Mouse (Mus musculus) neural tube, embryonic 12.5 days (tissue): Measurements from ENCODE around the gene Samhd1. TPM values are rescaled to one million over a fixed set of nuclear protein-coding genes. Genes with fewer than 3 reads are reported as not detected.

Source experiments
- ATAC-seq: fragments of 200-750 bp; cut with Nextera tagmentation; 2 replicates; pipeline ENCODE4 v1.8.0; 2017; ENCODE audit warnings: low read depth, mild to moderate bottlenecking, moderate TSS enrichment, moderate library complexity; ENCODE audit not compliant: low FRiP score
- H3K27ac ChIP-seq: fragments of 300-500 bp; sonication (generic); 2 replicates; pipeline ENCODE4 v1.5.1; 2016
- H3K27me3 ChIP-seq: fragments of 300-500 bp; sonication (generic); replicated peaks from 2 replicates; pipeline ENCODE4 v1.6.1; 2016; ENCODE audit warnings: mild to moderate bottlenecking
- H3K36me3 ChIP-seq: fragments of 300-500 bp; sonication (generic); 2 replicates; pipeline ENCODE4 v1.6.1; 2016; ENCODE audit warnings: mild to moderate bottlenecking
- H3K4me1 ChIP-seq: fragments of 300-500 bp; sonication (generic); 2 replicates; pipeline ENCODE4 v1.6.1; 2016
- H3K4me2 ChIP-seq: fragments of 300-500 bp; sonication (generic); replicated peaks from 2 replicates; pipeline ENCODE4 v1.6.1; 2016; ENCODE audit warnings: mild to moderate bottlenecking
- H3K4me3 ChIP-seq: fragments of 300-500 bp; sonication (generic); 2 replicates; pipeline ENCODE4 v1.5.1; 2016
- H3K9ac ChIP-seq: fragments of 300-500 bp; sonication (generic); 2 replicates; pipeline ENCODE4 v1.6.1; 2016; ENCODE audit warnings: mild to moderate bottlenecking
- H3K9me3 ChIP-seq: fragments of 300-500 bp; sonication (generic); 2 replicates; pipeline ENCODE4 v1.6.1; 2016; ENCODE audit warnings: mild to moderate bottlenecking
- WGBS: fragments of 180-500 bp; shearing (Covaris S2); methylation state at CpG from one replicate; pipeline ENCODE4 v1.1.7; 2016; 5-methylcytosine and 5-hydroxymethylcytosine counted together
- polyA plus RNA-seq: library from polyadenylated mRNA; unstranded; fragments of >200 nt; fragmentation: Nextera tagmentation; extraction: Ambion mirVana; gene quantifications from 2 replicates; pipeline ENCODE4 v1.2.1, GENCODE M21; 2016

Gene Samhd1
- polyA plus RNA-seq, 1 experiment from 2014 or later = 15.9 TPM

DNA sequence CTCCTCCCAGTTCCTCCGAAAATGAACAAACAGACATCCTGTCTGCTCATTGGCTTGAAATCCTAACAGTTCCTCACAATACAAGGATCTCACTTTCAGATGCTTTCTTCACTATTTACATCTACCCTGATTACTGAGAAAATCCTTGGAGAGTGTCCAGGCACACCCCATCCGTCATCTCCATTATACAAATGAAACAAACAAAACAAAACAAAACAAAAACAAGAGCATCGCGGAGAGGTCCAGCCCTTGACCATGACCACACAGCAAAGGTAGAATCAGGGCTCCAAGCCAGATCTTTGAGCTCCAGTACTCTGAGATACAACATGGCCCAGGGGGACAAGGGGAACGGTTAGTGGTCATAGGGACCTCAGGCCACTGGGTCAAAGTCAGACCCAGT lies 60.3 kb downstream of the Samhd1 start:
- Histone ChIP-seq H3K27ac (no peak overlapping the region), H3K4me3 (no peak overlapping the region), H3K4me2 (peak overlapping the region; percentile 98), H3K9me3 (no peaks in the 10 kb centered on the region), H3K9ac (peak overlapping the region; percentile 26; the same call in 1 of the 2 replicates), H3K36me3 (peaks cover 24% of the 10 kb centered on the region), H3K27me3 (no peaks in the 10 kb centered on the region), H3K4me1 (peaks cover 83% of the 10 kb centered on the region)
- WGBS = 79% methylated on average over 5 of the region's 5 CpGs
- ATAC-seq = no peak

DNA sequence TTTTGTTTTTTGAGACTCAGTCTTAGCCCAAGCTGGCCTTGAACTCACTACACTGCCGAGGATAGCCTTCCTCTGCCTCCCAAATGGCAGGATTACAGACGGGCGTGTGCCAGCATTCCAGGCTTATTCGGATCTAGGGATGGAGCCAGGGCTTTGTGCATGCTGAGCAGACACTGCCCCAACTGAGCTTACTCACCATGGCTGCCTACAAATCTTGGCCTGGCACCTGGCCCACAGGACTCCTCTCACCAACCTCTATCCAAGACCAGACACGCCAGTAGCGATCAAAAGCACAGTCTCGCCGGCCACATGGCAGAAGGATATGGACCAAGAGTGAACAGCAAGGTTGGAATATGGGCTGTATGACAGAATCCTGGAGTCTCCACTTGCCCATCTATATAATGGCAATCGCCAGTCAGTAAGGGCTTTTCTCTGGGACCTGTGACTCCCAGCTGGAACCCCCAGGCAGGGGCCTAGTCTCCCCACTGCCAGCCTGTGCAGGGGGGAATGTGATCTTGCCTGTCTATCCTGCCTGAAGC lies 60.8 kb downstream of the Samhd1 start:
- Histone ChIP-seq H3K4me1 (peaks cover 84% of the 10 kb centered on the region), H3K36me3 (peaks cover 24% of the 10 kb centered on the region), H3K4me2 (peak overlapping the region; percentile 98), H3K9ac (peak overlapping the region; percentile 26; the same call in 1 of the 2 replicates), H3K4me3 (no peak overlapping the region), H3K27me3 (no peaks in the 10 kb centered on the region), H3K9me3 (no peaks in the 10 kb centered on the region), H3K27ac (no peak overlapping the region; the same call in 1 of the 2 replicates)
- no peak for ATAC-seq
- WGBS = 84% methylated on average over 9 of the region's 9 CpGs

DNA sequence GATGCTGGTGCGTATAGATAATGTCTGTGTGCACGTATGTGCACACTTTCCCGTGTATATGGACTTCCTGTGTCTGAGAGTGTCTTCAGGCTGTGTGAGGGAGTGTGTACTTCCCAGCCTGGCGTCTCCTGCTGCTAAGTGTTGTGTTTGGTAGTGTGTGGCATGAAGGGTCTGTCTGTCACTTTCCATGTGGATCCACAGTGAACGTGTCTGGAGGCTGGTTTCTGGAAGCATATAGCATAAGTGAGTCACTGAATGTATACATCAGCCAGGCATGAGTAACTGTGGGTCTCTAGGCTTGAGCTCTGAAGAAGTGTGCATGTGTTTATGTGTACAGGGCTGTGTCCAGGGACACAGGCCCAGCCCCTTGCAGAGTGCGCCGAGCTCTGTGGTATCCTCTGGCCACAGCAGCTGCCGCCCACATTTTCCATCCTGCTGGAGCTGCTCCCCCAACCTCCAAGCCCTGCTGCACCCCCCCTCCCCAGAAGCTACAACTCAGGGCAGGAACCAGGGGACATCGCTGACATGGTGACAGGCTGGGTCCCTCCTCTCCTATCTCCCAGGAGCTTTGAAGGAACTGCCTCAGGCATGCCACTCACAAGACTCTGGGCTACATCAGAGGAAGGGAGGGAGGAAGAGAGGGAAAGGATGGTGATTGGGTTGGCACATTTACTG lies 61.5 kb downstream of the Samhd1 start:
- 86% methylated on average over 9 of the region's 9 CpGs for WGBS
- Histone ChIP-seq H3K4me1 (peaks cover 92% of the 10 kb centered on the region), H3K36me3 (peaks cover 24% of the 10 kb centered on the region), H3K9ac (no peak overlapping the region), H3K4me3 (no peak overlapping the region), H3K27me3 (no peaks in the 10 kb centered on the region), H3K9me3 (no peaks in the 10 kb centered on the region), H3K27ac (no peak overlapping the region), H3K4me2 (no peak overlapping the region)
- no peak for ATAC-seq

DNA sequence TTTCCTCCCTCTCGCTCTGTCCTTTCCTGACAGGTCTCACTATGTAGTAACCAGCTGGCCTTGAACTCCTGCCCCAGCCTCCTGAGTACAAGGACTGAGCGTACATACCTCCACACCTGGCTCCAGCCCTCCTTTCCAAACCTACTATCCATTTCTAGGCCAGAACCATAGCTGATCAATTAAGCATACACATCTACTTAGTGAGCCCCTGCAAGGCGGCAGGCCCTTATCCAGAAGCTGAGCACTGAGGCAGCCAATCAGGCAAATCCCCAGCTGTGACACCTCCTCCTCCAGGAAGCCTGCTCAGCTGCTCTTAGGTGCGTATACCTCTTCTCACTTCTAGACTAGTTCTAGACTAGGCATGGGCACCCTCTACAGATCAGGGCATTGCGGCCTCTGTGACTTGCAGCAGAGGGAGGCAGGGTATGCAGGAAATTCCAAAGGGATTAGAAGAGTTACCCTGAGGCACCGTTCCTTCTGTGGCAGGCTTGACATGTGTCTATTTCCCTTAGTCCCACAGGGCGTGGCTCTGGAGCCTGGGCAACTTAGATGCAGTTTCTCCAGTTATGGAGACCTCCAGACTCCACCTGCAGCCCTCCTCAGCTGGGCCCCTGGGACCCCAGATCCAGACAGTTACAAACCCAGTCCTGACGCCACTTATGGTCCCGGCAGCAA lies 62.6 kb downstream of the Samhd1 start:
- H3K27me3 ChIP-seq = no peaks in the 10 kb centered on the region
- no peak overlapping the region for H3K4me2 ChIP-seq
- no peaks in the 10 kb centered on the region for H3K9me3 ChIP-seq
- H3K9ac ChIP-seq = no peak overlapping the region
- WGBS = 85% methylated on average over 9 of the region's 9 CpGs
- no peak overlapping the region for H3K4me3 ChIP-seq
- peaks cover 89% of the 10 kb centered on the region for H3K4me1 ChIP-seq
- peaks cover 24% of the 10 kb centered on the region for H3K36me3 ChIP-seq
- no peak overlapping the region for H3K27ac ChIP-seq
- ATAC-seq = no peak

DNA sequence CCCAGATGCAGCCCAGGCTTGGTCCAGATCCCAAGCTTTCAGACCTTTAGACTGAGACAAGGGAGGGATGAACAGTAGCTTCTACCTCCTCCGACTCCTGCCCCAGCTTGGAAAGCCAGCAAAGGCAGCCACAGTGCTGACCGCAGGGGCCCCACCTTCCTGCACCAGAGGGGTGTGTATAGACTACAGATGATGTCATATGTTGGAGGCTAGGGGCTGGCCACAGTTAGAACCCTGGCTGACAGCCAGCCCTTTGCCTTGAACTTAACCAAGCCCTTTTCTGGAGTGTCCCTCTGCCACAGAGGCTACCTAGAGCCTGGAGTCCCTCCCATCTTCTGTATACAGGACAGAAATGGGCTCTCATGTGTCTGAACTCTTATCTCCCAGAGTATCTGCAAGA lies 63.5 kb downstream of the Samhd1 start:
- WGBS = 74% methylated on average over 2 of the region's 2 CpGs
- Histone ChIP-seq H3K4me3 (no peak overlapping the region), H3K9me3 (no peaks in the 10 kb centered on the region), H3K4me1 (peaks cover 86% of the 10 kb centered on the region), H3K27ac (no peak overlapping the region), H3K27me3 (no peaks in the 10 kb centered on the region), H3K9ac (no peak overlapping the region), H3K4me2 (peak overlapping the region; percentile 18; the same call in 1 of the 2 replicates), H3K36me3 (peaks cover 23% of the 10 kb centered on the region)
- ATAC-seq = no peak

DNA sequence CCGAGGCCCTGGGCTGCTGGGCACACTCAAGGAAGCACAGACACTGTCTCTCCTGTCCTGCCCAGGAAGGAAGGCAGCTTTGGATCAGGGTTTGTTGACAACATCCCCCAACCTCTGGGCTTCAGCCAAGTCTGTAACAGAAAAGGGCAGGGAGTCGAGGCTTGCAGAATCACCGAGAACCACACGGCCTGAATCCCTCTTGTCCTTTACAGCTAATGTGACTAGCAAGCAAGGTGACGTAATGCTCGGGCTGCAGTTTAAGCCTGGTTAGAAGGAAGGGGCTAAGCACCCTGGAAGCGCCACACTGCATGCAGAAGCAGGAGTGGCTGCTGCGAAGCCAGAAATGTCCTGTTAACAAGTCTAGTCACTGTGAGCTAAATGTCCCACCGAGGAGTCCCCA lies 64.7 kb downstream of the Samhd1 start:
- no peak overlapping the region for H3K4me3 ChIP-seq
- H3K9me3 ChIP-seq = no peaks in the 10 kb centered on the region
- no peak for ATAC-seq
- H3K9ac ChIP-seq = 0 out of 2 replicates have a peak overlapping the region, but pooled peaks have one; percentile 21
- H3K27me3 ChIP-seq = no peaks in the 10 kb centered on the region
- peak overlapping the region; percentile 2; the same call in 1 of the 2 replicates for H3K4me2 ChIP-seq
- peaks cover 82% of the 10 kb centered on the region for H3K4me1 ChIP-seq
- peaks cover 22% of the 10 kb centered on the region for H3K36me3 ChIP-seq
- WGBS = 64% methylated on average over 9 of the region's 9 CpGs
- 0 out of 2 replicates have a peak overlapping the region, but pooled peaks have one; percentile 5 for H3K27ac ChIP-seq

DNA sequence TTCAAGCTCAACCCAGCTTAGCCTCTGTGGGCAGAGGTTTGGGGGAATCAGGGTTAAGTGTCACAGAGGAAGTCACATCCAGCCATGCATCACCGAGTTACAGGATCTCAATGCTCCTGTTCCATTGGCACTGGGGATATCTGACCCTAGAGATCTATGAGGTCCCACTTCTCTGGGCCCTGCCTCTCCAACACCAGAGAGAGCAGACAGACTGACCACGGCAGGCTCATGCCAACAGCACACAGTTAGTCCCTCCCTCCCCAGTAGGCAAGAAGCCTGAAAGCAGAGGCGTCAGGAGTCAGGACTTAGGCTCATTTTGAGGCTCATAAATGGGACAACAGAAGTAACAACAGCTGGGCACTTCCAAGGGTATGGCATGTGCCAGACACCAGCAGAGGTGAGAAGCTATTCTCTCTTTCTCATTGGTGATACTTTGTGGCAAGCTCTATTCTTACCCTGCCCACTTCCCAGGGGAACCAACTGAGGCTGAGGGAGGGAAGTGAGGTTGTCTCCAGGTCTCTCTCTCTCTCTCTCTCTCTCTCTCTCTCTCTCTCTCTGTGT lies 65.2 kb downstream of the Samhd1 start:
- Histone ChIP-seq H3K27ac (no peak overlapping the region), H3K9ac (0 out of 2 replicates have a peak overlapping the region, but pooled peaks have one; percentile 38), H3K4me3 (no peak overlapping the region), H3K36me3 (peaks cover 22% of the 10 kb centered on the region), H3K9me3 (no peaks in the 10 kb centered on the region), H3K4me2 (peak overlapping the region; percentile 2; the same call in 1 of the 2 replicates), H3K4me1 (peaks cover 82% of the 10 kb centered on the region), H3K27me3 (no peaks in the 10 kb centered on the region)
- ATAC-seq = no peak
- WGBS = 57% methylated on average over 3 of the region's 3 CpGs

DNA sequence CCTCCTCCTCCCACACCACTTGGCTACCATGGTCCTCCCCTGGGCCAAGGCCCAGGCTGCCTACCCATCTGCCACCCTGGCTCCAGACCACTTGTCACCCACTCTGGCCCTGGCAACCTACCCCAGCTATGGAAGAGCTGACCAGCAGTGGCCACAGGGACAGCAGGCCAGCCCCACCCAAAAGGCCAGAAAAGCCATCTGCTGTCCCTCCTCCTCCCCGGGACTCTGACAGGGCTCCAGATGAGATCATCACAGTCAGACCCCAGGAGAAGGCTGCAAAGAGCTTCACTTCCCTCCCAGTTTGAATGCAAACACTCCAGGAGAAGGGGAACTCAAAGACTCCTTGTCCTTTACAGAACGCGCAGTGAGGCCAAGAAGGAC lies 65.7 kb downstream of the Samhd1 start:
- 67% methylated on average over 3 of the region's 3 CpGs for WGBS
- Histone ChIP-seq H3K9ac (0 out of 2 replicates have a peak overlapping the region, but pooled peaks have one; percentile 38), H3K4me3 (no peak overlapping the region), H3K4me2 (no peak overlapping the region; the same call in 1 of the 2 replicates), H3K27ac (no peak overlapping the region), H3K36me3 (peaks cover 23% of the 10 kb centered on the region), H3K27me3 (no peaks in the 10 kb centered on the region), H3K9me3 (no peaks in the 10 kb centered on the region), H3K4me1 (peaks cover 82% of the 10 kb centered on the region)
- ATAC-seq = no peak

DNA sequence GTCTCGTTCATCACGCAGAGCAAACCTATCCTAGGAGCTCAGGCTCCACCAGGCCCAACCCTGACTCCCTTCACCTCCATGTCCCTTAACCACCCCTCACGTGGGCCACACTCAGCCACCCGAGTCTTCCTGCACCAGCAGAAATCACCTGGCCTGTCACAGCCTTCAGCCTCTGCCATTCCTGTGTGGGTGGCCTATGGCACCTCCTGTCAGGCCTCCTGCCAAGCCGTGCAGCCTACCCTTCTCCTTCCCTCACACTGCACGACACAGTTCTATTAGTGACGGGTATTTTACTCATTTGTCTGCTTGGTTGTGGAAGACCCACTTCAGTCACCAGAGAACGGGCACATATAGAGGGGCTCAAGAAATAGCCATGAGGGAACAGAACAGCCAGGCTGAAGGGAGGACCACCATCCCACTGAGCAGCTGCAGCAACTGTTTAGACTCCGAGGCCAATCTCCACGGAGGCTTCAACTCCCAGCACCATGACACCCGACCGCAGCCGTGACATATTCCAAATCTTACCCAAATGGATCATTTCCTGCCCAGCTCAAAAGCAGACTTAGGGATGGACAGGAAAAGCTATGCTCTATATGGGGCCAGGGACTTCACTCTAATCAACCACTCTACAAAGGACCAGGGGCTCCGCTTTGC lies 66.2 kb downstream of the Samhd1 start:
- Histone ChIP-seq H3K9ac (no peak overlapping the region), H3K36me3 (peaks cover 28% of the 10 kb centered on the region), H3K4me2 (no peak overlapping the region), H3K9me3 (no peaks in the 10 kb centered on the region), H3K4me3 (no peak overlapping the region), H3K4me1 (peaks cover 82% of the 10 kb centered on the region), H3K27ac (no peak overlapping the region), H3K27me3 (no peaks in the 10 kb centered on the region)
- WGBS = 75% methylated on average over 14 of the region's 14 CpGs
- ATAC-seq = no peak

DNA sequence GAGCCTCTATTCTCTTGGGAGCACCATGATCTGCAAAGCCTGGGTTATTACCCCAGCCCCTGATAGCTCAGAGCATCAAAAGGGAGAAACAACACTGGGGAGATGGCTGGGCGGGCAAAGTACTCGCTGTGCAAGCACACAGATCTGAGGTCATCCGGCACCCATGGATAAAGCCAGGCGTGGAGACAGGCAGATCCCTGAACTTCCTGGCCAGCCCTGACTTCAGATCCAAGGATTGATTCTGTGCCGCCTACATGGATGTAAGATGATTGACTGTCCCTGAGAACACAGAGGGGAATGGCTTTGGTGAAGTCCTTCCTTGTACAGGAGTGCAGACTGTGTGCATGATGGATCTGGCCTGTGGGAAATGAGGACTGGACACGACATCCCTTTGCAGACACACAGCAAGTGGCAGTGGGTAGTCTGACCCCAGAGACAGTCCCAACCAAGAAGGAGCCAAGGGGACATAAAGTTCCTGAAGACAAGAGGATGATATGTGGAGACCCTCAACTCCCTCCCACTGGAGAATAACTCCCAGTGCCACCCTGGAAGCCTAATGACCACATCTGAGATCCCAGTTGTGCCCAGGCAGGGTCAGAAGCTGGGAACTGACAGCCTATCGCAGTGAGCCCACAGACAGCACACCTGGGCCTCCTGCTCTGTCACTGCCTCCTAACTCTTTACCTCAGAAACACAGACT lies 68.2 kb downstream of the Samhd1 start:
- ATAC-seq = no peak
- Histone ChIP-seq H3K9me3 (no peaks in the 10 kb centered on the region), H3K36me3 (peaks cover 14% of the 10 kb centered on the region), H3K4me3 (no peak overlapping the region), H3K4me2 (no peak overlapping the region), H3K27me3 (no peaks in the 10 kb centered on the region), H3K4me1 (peaks cover 79% of the 10 kb centered on the region), H3K9ac (no peak overlapping the region), H3K27ac (no peak overlapping the region)
- 77% methylated on average over 7 of the region's 7 CpGs for WGBS

DNA sequence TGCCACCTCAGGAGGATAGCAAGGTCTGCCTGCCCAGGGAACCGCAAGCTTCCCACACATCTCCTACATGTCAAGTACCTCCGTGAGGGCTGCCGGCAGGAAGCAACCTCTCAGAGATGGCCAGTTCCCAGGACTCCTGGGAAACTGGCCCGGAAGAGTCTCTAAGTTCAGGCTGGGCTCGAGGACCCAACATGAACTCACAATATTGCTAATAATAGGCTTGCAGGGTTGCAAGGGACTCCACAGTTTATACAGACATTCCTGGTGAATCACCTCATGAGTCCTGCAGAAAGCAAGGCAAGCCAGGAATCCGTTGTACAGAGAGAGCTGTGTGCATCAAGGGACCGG lies 69.2 kb downstream of the Samhd1 start:
- Histone ChIP-seq H3K4me2 (no peak overlapping the region), H3K36me3 (peaks cover 14% of the 10 kb centered on the region), H3K9ac (no peak overlapping the region), H3K4me1 (peaks cover 68% of the 10 kb centered on the region), H3K27ac (no peak overlapping the region), H3K27me3 (no peaks in the 10 kb centered on the region), H3K4me3 (no peak overlapping the region), H3K9me3 (no peaks in the 10 kb centered on the region)
- ATAC-seq = no peak
- 87% methylated on average over 7 of the region's 7 CpGs for WGBS
